Mouse (Mus musculus) neural tube, embryonic 11.5 days (tissue): ENCODE data around the gene Irs3. TPM values are rescaled to one million over a fixed set of nuclear protein-coding genes. Genes with fewer than 3 reads are reported as not detected.

Experiments
- ATAC-seq: fragments of 200-750 bp; cut with Nextera tagmentation; 2 replicates; pipeline ENCODE4 v1.8.0; 2017; ENCODE audit warnings: moderate number of reproducible peaks, mild to moderate bottlenecking, moderate TSS enrichment, moderate library complexity; ENCODE audit not compliant: insufficient read depth, low FRiP score, low TSS enrichment
- DNase-seq: peaks from one replicate; pipeline ENCODE4 v3.0.0-alpha.2; 2015; ENCODE audit warnings: low spot score
- H3K27ac ChIP-seq: fragments of 300-500 bp; sonication (generic); 2 replicates; pipeline ENCODE4 v1.5.1; 2014; ENCODE audit warnings: low read depth, mild to moderate bottlenecking, low read length
- H3K27me3 ChIP-seq: fragments of 300-500 bp; sonication (generic); 2 replicates; pipeline ENCODE4 v1.6.1; 2014; ENCODE audit warnings: mild to moderate bottlenecking, low read length, mixed read lengths; ENCODE audit not compliant: control insufficient read depth, insufficient read depth
- H3K36me3 ChIP-seq: fragments of 300-500 bp; sonication (generic); 2 replicates; pipeline ENCODE4 v1.6.1; 2014; ENCODE audit warnings: mild to moderate bottlenecking, low read length, moderate library complexity, mixed read lengths; ENCODE audit not compliant: control insufficient read depth, insufficient read depth
- H3K4me1 ChIP-seq: fragments of 300-500 bp; sonication (generic); 2 replicates; pipeline ENCODE4 v1.6.1; 2014; ENCODE audit warnings: low read length, mixed read lengths; ENCODE audit not compliant: control insufficient read depth, insufficient read depth
- H3K4me2 ChIP-seq: fragments of 300-500 bp; sonication (generic); 2 replicates; pipeline ENCODE4 v1.6.1; 2014; ENCODE audit warnings: low read depth, mild to moderate bottlenecking, moderate library complexity
- H3K4me3 ChIP-seq: fragments of 300-500 bp; sonication (generic); 2 replicates; pipeline ENCODE4 v1.5.1; 2014; ENCODE audit warnings: low read depth, low read length
- H3K9ac ChIP-seq: fragments of 300-500 bp; sonication (generic); 2 replicates; pipeline ENCODE4 v1.6.1; 2014; ENCODE audit warnings: mild to moderate bottlenecking, low read length
- H3K9me3 ChIP-seq: fragments of 300-500 bp; sonication (generic); 2 replicates; pipeline ENCODE4 v1.6.1; 2016; ENCODE audit warnings: low read length; ENCODE audit not compliant: control insufficient read depth
- WGBS: fragments of 180-500 bp; shearing (Covaris S2); extraction: QIAGEN DNeasy Blood & Tissue Kit; methylation state at CpG from one replicate; pipeline ENCODE4 v1.1.7; 2014; 5-methylcytosine and 5-hydroxymethylcytosine counted together
- polyA plus RNA-seq: library from polyadenylated mRNA; unstranded; fragments of >200 nt; fragmentation: Nextera tagmentation; extraction: Ambion mirVana; gene quantifications from 2 replicates; pipeline ENCODE4 v1.2.1, GENCODE M21; 2014

Gene Irs3
- polyA plus RNA-seq, 1 experiment from 2014 or later, result 0.12 TPM

- no peaks in the 10 kb centered on the region for H3K27me3 ChIP-seq
- H3K4me2 ChIP-seq, result peak overlapping the region; percentile 86
- DNase-seq, result peak; percentile 18
- peak overlapping the region; percentile 71 for H3K4me3 ChIP-seq
- H3K9ac ChIP-seq, result peak overlapping the region; percentile 66
- H3K4me1 ChIP-seq, result peaks cover 13% of the 10 kb centered on the region
- no peaks in the 10 kb centered on the region for H3K36me3 ChIP-seq
- WGBS, result 20% methylated on average over 28 of the region's 28 CpGs
- peak overlapping the region; percentile 49; the same call in 1 of the 2 replicates for H3K27ac ChIP-seq
- no peaks in the 10 kb centered on the region for H3K9me3 ChIP-seq
- peak; percentile 38; the same call in 1 of the 2 replicates for ATAC-seq
Measured at GRCm38 (mm10) chr5:137683388-137684293, 38.1 kb upstream of the Irs3 start.

- H3K4me3 ChIP-seq, result no peak overlapping the region
- no peak overlapping the region for H3K27ac ChIP-seq
- DNase-seq (no peak), ATAC-seq (no peak)
- no peak overlapping the region for H3K9ac ChIP-seq
- H3K4me1 ChIP-seq, result peaks cover 13% of the 10 kb centered on the region
- H3K9me3 ChIP-seq, result no peaks in the 10 kb centered on the region
- 87% methylated on average over 6 of the region's 6 CpGs for WGBS
- no peaks in the 10 kb centered on the region for H3K27me3 ChIP-seq
- no peaks in the 10 kb centered on the region for H3K36me3 ChIP-seq
- no peak overlapping the region; the same call in 1 of the 2 replicates for H3K4me2 ChIP-seq
Measured at GRCm38 (mm10) chr5:137682526-137682925, 37.0 kb upstream of the Irs3 start.

- H3K4me3 ChIP-seq, result no peak overlapping the region
- 86% methylated on average over 4 of the region's 4 CpGs for WGBS
- H3K27me3 ChIP-seq, result no peaks in the 10 kb centered on the region
- H3K36me3 ChIP-seq, result no peaks in the 10 kb centered on the region
- H3K9ac ChIP-seq, result no peak overlapping the region
- ATAC-seq (no peak), DNase-seq (no peak)
- peaks cover 13% of the 10 kb centered on the region for H3K4me1 ChIP-seq
- no peak overlapping the region for H3K27ac ChIP-seq
- no peak overlapping the region for H3K4me2 ChIP-seq
- H3K9me3 ChIP-seq, result no peaks in the 10 kb centered on the region
Measured at GRCm38 (mm10) chr5:137679726-137680125, 34.2 kb upstream of the Irs3 start.

GRCm38 (mm10) chr5:137678736-137679135 is 33.2 kb upstream of the Irs3 start:
- H3K27ac ChIP-seq, result no peak overlapping the region
- H3K9ac ChIP-seq, result no peak overlapping the region
- no peak for DNase-seq
- H3K4me1 ChIP-seq, result peaks cover 13% of the 10 kb centered on the region
- ATAC-seq, result no peak
- H3K9me3 ChIP-seq, result no peaks in the 10 kb centered on the region
- H3K36me3 ChIP-seq, result no peaks in the 10 kb centered on the region
- no peak overlapping the region for H3K4me2 ChIP-seq
- WGBS, result 90% methylated on average over 3 of the region's 3 CpGs
- H3K4me3 ChIP-seq, result no peak overlapping the region
- H3K27me3 ChIP-seq, result no peaks in the 10 kb centered on the region

GRCm38 (mm10) chr5:137677859-137678258 is 32.3 kb upstream of the Irs3 start:
- Histone ChIP-seq H3K36me3 (no peaks in the 10 kb centered on the region), H3K27ac (no peak overlapping the region), H3K27me3 (no peaks in the 10 kb centered on the region), H3K9ac (no peak overlapping the region), H3K4me1 (peaks cover 6% of the 10 kb centered on the region; the same call in 1 of the 2 replicates), H3K4me3 (no peak overlapping the region), H3K4me2 (no peak overlapping the region), H3K9me3 (no peaks in the 10 kb centered on the region)
- WGBS, result 97% methylated on average over 8 of the region's 8 CpGs
- DNase-seq (no peak), ATAC-seq (no peak)

- Histone ChIP-seq H3K27ac (no peak overlapping the region), H3K27me3 (no peaks in the 10 kb centered on the region), H3K4me2 (no peak overlapping the region), H3K4me1 (peaks cover 5% of the 10 kb centered on the region; the same call in 1 of the 2 replicates), H3K9me3 (no peaks in the 10 kb centered on the region), H3K4me3 (no peak overlapping the region), H3K9ac (no peak overlapping the region), H3K36me3 (no peaks in the 10 kb centered on the region)
- no peak for ATAC-seq
- 96% methylated on average over 8 of the region's 8 CpGs for WGBS
- no peak for DNase-seq
Measured at GRCm38 (mm10) chr5:137674786-137675185, 29.3 kb upstream of the Irs3 start.

- DNase-seq (no peak), ATAC-seq (no peak)
- H3K4me2 ChIP-seq, result no peak overlapping the region
- H3K9ac ChIP-seq, result no peak overlapping the region
- H3K27me3 ChIP-seq, result no peaks in the 10 kb centered on the region
- WGBS, result 93% methylated on average over 6 of the region's 6 CpGs
- no peak overlapping the region for H3K27ac ChIP-seq
- no peaks in the 10 kb centered on the region for H3K9me3 ChIP-seq
- no peaks in the 10 kb centered on the region for H3K36me3 ChIP-seq
- peaks cover 5% of the 10 kb centered on the region; the same call in 1 of the 2 replicates for H3K4me1 ChIP-seq
- H3K4me3 ChIP-seq, result no peak overlapping the region
Measured at GRCm38 (mm10) chr5:137673015-137673414, 27.5 kb upstream of the Irs3 start.

GRCm38 (mm10) chr5:137672361-137672760 is 26.8 kb upstream of the Irs3 start:
- 90% methylated on average over 5 of the region's 5 CpGs for WGBS
- H3K4me3 ChIP-seq, result no peak overlapping the region
- H3K4me2 ChIP-seq, result no peak overlapping the region
- no peak overlapping the region for H3K9ac ChIP-seq
- peaks cover 5% of the 10 kb centered on the region; the same call in 1 of the 2 replicates for H3K4me1 ChIP-seq
- no peak overlapping the region for H3K27ac ChIP-seq
- no peak for ATAC-seq
- no peak for DNase-seq
- no peaks in the 10 kb centered on the region for H3K9me3 ChIP-seq
- no peaks in the 10 kb centered on the region for H3K27me3 ChIP-seq
- H3K36me3 ChIP-seq, result 0 out of 2 replicates have a peak, but pooled peaks cover 2% of the 10 kb centered on the region
